Mouse (Mus musculus) bone marrow macrophage, adult 2 months (primary cell): ENCODE results near the gene Slc7a14.

Experiments
- CTCF ChIP-seq: IDR thresholded peaks from 2 replicates; pipeline ENCODE4 v1.5.1; 2012; ENCODE audit warnings: low read depth, mild to moderate bottlenecking, low read length, moderate library complexity
- POLR2A ChIP-seq: IDR thresholded peaks from 2 replicates; pipeline ENCODE4 v1.6.1; 2012; ENCODE audit warnings: mild to moderate bottlenecking, low read depth, low read length, borderline replicate concordance

GRCm38 (mm10) chr3:31217523-31217922 lies 92.7 kb downstream of the Slc7a14 start:
- no peak for TF ChIP-seq CTCF
- TF ChIP-seq POLR2A: no peak
